Mouse (Mus musculus) limb, embryonic 15.5 days (tissue): Measurements from ENCODE around the gene Mgat4a. TPM values are rescaled to one million over a fixed set of nuclear protein-coding genes. Genes with fewer than 3 reads are reported as not detected.

ENCODE experiments used
- ATAC-seq: fragments of 200-750 bp; cut with Nextera tagmentation; 2 replicates; pipeline ENCODE4 v1.8.0; 2017; ENCODE audit warnings: low read depth, moderate TSS enrichment; ENCODE audit not compliant: insufficient number of reproducible peaks, low FRiP score, low TSS enrichment
- H3K27ac ChIP-seq: fragments of 300-500 bp; sonication (generic); 2 replicates; pipeline ENCODE4 v1.5.1; 2015; ENCODE audit warnings: moderate library complexity, mild to moderate bottlenecking, inconsistent platforms
- H3K27me3 ChIP-seq: fragments of 300-500 bp; sonication (generic); 2 replicates; pipeline ENCODE4 v1.6.1; 2015; ENCODE audit warnings: inconsistent platforms
- H3K36me3 ChIP-seq: fragments of 300-500 bp; sonication (generic); 2 replicates; pipeline ENCODE4 v1.6.1; 2015; ENCODE audit warnings: inconsistent platforms
- H3K4me1 ChIP-seq: fragments of 300-500 bp; sonication (generic); 2 replicates; pipeline ENCODE4 v1.6.1; 2015; ENCODE audit warnings: inconsistent platforms
- H3K4me2 ChIP-seq: fragments of 300-500 bp; sonication (generic); 2 replicates; pipeline ENCODE4 v1.6.1; 2015; ENCODE audit warnings: mild to moderate bottlenecking, inconsistent platforms
- H3K4me3 ChIP-seq: fragments of 300-500 bp; sonication (generic); 2 replicates; pipeline ENCODE4 v1.5.1; 2015; ENCODE audit warnings: mild to moderate bottlenecking, inconsistent platforms
- H3K9ac ChIP-seq: fragments of 300-500 bp; sonication (generic); 2 replicates; pipeline ENCODE4 v1.6.1; 2015; ENCODE audit warnings: inconsistent platforms
- H3K9me3 ChIP-seq: fragments of 300-500 bp; sonication (generic); 2 replicates; pipeline ENCODE4 v1.6.1; 2016; ENCODE audit warnings: inconsistent platforms
- WGBS: fragments of 180-500 bp; shearing (Covaris S2); methylation state at CpG from one replicate; pipeline ENCODE4 v1.1.7; 2015; 5-methylcytosine and 5-hydroxymethylcytosine counted together
- polyA plus RNA-seq: library from polyadenylated mRNA; unstranded; fragments of >200 nt; fragmentation: Nextera tagmentation; extraction: Ambion mirVana; gene quantifications from 2 replicates; pipeline ENCODE4 v1.2.1, GENCODE M21; 2015

The Mgat4a gene
- polyA plus RNA-seq, 1 experiment from 2014 or later = 8.8 TPM

GRCm38 (mm10) chr1:37560356-37560755 lies 19.5 kb upstream of the Mgat4a start:
- Histone ChIP-seq H3K4me1 (no peaks in the 10 kb centered on the region), H3K4me2 (no peak overlapping the region), H3K9ac (no peak overlapping the region), H3K27ac (no peak overlapping the region), H3K27me3 (no peaks in the 10 kb centered on the region), H3K36me3 (no peaks in the 10 kb centered on the region), H3K4me3 (no peak overlapping the region), H3K9me3 (no peaks in the 10 kb centered on the region)
- no peak for ATAC-seq
- 39% methylated on average over 4 of the region's 4 CpGs for WGBS

- WGBS = 83% methylated on average over 7 of the region's 7 CpGs
- H3K4me1 ChIP-seq = no peaks in the 10 kb centered on the region
- no peaks in the 10 kb centered on the region for H3K9me3 ChIP-seq
- ATAC-seq = no peak
- H3K36me3 ChIP-seq = no peaks in the 10 kb centered on the region
- no peak overlapping the region for H3K4me2 ChIP-seq
- H3K27me3 ChIP-seq = no peaks in the 10 kb centered on the region
- H3K27ac ChIP-seq = no peak overlapping the region
- no peak overlapping the region for H3K9ac ChIP-seq
- no peak overlapping the region for H3K4me3 ChIP-seq
Observed at GRCm38 (mm10) chr1:37551986-37552385, 11.2 kb upstream of the Mgat4a start.

- no peaks in the 10 kb centered on the region for H3K4me1 ChIP-seq
- ATAC-seq = no peak
- no peaks in the 10 kb centered on the region for H3K9me3 ChIP-seq
- no peaks in the 10 kb centered on the region for H3K36me3 ChIP-seq
- no peaks in the 10 kb centered on the region for H3K27me3 ChIP-seq
- WGBS = 76% methylated on average over 8 of the region's 8 CpGs
- H3K4me3 ChIP-seq = no peak overlapping the region
- no peak overlapping the region for H3K27ac ChIP-seq
- H3K9ac ChIP-seq = no peak overlapping the region
- no peak overlapping the region for H3K4me2 ChIP-seq
Observed at GRCm38 (mm10) chr1:37549501-37549900, 8.7 kb upstream of the Mgat4a start.

GRCm38 (mm10) chr1:37546398-37547051 lies 5.7 kb upstream of the Mgat4a start:
- Histone ChIP-seq H3K4me2 (no peak overlapping the region), H3K9ac (no peak overlapping the region), H3K36me3 (no peaks in the 10 kb centered on the region), H3K27ac (no peak overlapping the region), H3K4me1 (no peaks in the 10 kb centered on the region), H3K9me3 (no peaks in the 10 kb centered on the region), H3K27me3 (peaks cover 6% of the 10 kb centered on the region), H3K4me3 (no peak overlapping the region)
- no peak for ATAC-seq
- WGBS = 83% methylated on average over 11 of the region's 11 CpGs

GRCm38 (mm10) chr1:37544251-37544650 lies 3.4 kb upstream of the Mgat4a start:
- 27% methylated on average over 9 of the region's 9 CpGs for WGBS

GRCm38 (mm10) chr1:37543057-37543456 lies 2.2 kb upstream of the Mgat4a start:
- Histone ChIP-seq H3K27ac (no peak overlapping the region), H3K4me3 (no peak overlapping the region), H3K4me2 (no peak overlapping the region), H3K9ac (no peak overlapping the region), H3K4me1 (peaks cover 8% of the 10 kb centered on the region), H3K9me3 (no peaks in the 10 kb centered on the region), H3K36me3 (no peaks in the 10 kb centered on the region), H3K27me3 (peaks cover 6% of the 10 kb centered on the region)
- WGBS = 60% methylated on average over 1 of the region's 1 CpGs
- ATAC-seq = no peak

More at GRCm38 (mm10) chr1:37544251-37544650, 3.4 kb upstream of the Mgat4a start:
- peaks cover 6% of the 10 kb centered on the region for H3K27me3 ChIP-seq
- ATAC-seq = no peak
- no peak overlapping the region for H3K9ac ChIP-seq
- no peaks in the 10 kb centered on the region for H3K36me3 ChIP-seq
- peaks cover 8% of the 10 kb centered on the region for H3K4me1 ChIP-seq
- H3K9me3 ChIP-seq = no peaks in the 10 kb centered on the region
- H3K4me3 ChIP-seq = no peak overlapping the region
- H3K27ac ChIP-seq = no peak overlapping the region
- H3K4me2 ChIP-seq = no peak overlapping the region

- Histone ChIP-seq H3K9me3 (no peaks in the 10 kb centered on the region), H3K36me3 (peaks cover 5% of the 10 kb centered on the region; the same call in 1 of the 2 replicates), H3K27ac (no peak overlapping the region), H3K4me2 (peak overlapping the region; percentile 91), H3K4me3 (peak overlapping the region; percentile 79), H3K9ac (peak overlapping the region; percentile 64), H3K4me1 (peaks cover 8% of the 10 kb centered on the region), H3K27me3 (peaks cover 6% of the 10 kb centered on the region)
- ATAC-seq = peak; percentile 26; the same call in 1 of the 2 replicates
- 3% methylated on average over 47 of the region's 47 CpGs for WGBS
Observed at GRCm38 (mm10) chr1:37539968-37540809, 627 bp downstream of the Mgat4a start.

- Histone ChIP-seq H3K27me3 (no peaks in the 10 kb centered on the region), H3K4me1 (peaks cover 6% of the 10 kb centered on the region; the same call in 1 of the 2 replicates), H3K4me3 (no peak overlapping the region), H3K36me3 (peaks cover 5% of the 10 kb centered on the region; the same call in 1 of the 2 replicates), H3K9me3 (no peaks in the 10 kb centered on the region), H3K4me2 (no peak overlapping the region), H3K27ac (no peak overlapping the region), H3K9ac (no peak overlapping the region)
- 32% methylated on average over 5 of the region's 5 CpGs for WGBS
- ATAC-seq = no peak
Observed at GRCm38 (mm10) chr1:37534532-37535108, 6.2 kb downstream of the Mgat4a start.

GRCm38 (mm10) chr1:37533181-37533580 lies 7.6 kb downstream of the Mgat4a start:
- Histone ChIP-seq H3K9ac (no peak overlapping the region), H3K9me3 (no peaks in the 10 kb centered on the region), H3K27ac (no peak overlapping the region), H3K4me2 (no peak overlapping the region), H3K4me3 (no peak overlapping the region), H3K4me1 (peaks cover 6% of the 10 kb centered on the region; the same call in 1 of the 2 replicates), H3K27me3 (no peaks in the 10 kb centered on the region), H3K36me3 (peaks cover 5% of the 10 kb centered on the region; the same call in 1 of the 2 replicates)
- ATAC-seq = no peak
- WGBS = 76% methylated on average over 7 of the region's 7 CpGs

- no peak overlapping the region for H3K4me3 ChIP-seq
- no peak overlapping the region for H3K27ac ChIP-seq
- H3K36me3 ChIP-seq = peaks cover 5% of the 10 kb centered on the region; the same call in 1 of the 2 replicates
- H3K27me3 ChIP-seq = no peaks in the 10 kb centered on the region
- H3K4me1 ChIP-seq = peaks cover 6% of the 10 kb centered on the region; the same call in 1 of the 2 replicates
- H3K4me2 ChIP-seq = no peak overlapping the region
- no peak overlapping the region for H3K9ac ChIP-seq
- no peak for ATAC-seq
- no peaks in the 10 kb centered on the region for H3K9me3 ChIP-seq
- 90% methylated on average over 6 of the region's 6 CpGs for WGBS
Observed at GRCm38 (mm10) chr1:37532533-37532840, 8.3 kb downstream of the Mgat4a start.

- Histone ChIP-seq H3K27me3 (no peaks in the 10 kb centered on the region), H3K9ac (no peak overlapping the region), H3K4me1 (peaks cover 6% of the 10 kb centered on the region; the same call in 1 of the 2 replicates), H3K36me3 (peaks cover 5% of the 10 kb centered on the region; the same call in 1 of the 2 replicates), H3K4me3 (no peak overlapping the region), H3K9me3 (no peaks in the 10 kb centered on the region), H3K27ac (no peak overlapping the region), H3K4me2 (no peak overlapping the region)
- WGBS = 91% methylated on average over 12 of the region's 12 CpGs
- no peak for ATAC-seq
Observed at GRCm38 (mm10) chr1:37531654-37532532, 8.9 kb downstream of the Mgat4a start.
